In genomic region chr9:35045756-35046155, GRCm38 (mm10) we compare ENCODE assay signal across 8 mouse cellular contexts.
DNase-seq lines count a peak whose midpoint lies in the region; ATAC-seq and TF ChIP-seq lines count a peak whose summit lies in the region.

No protein-coding gene starts in this region.

- peaks cover 35% of the 10 kb centered on the region for H3K4me1 ChIP-seq in intestine, embryonic 15.5 days (replicated peaks)

- intact Hi-C loops in gastrocnemius, adult 2 months (cut with DNase I) = loop anchor here (5.0 kb wide), 1 partner anchor 67 kb away; no protein-coding TSS in a partner anchor

- H3K9me3 ChIP-seq in intestine, embryonic 15.5 days = no peaks in the 10 kb centered on the region

- no peaks in the 10 kb centered on the region for H3K27me3 ChIP-seq in intestine, embryonic 15.5 days (replicated peaks)

- H3K36me3 ChIP-seq in intestine, embryonic 15.5 days = no peaks in the 10 kb centered on the region; the same call in 1 of the 2 replicates

- no peak overlapping the region for H3K4me3 ChIP-seq in gastrocnemius, adult 2 months
- no peak overlapping the region for H3K4me3 ChIP-seq in intestine, embryonic 15.5 days (replicated peaks)

- peak; percentile 40 to 52 for DNase-seq in layer of hippocampus, postnatal 10 days (ENCODE audit: low spot score in 2 of 2)
- DNase-seq in layer of hippocampus, adult 8-10 months (ENCODE audit: low spot score in 2 of 2) = no peak
- peak; percentile 91 for DNase-seq in gastrocnemius, adult 2 months
- peak; percentile 78 to 80 for DNase-seq in lung, adult 18-20 months
- peak; percentile 72 to 86 for DNase-seq in urinary bladder, postnatal 36 days (ENCODE audit: low spot score in 2 of 2)
- DNase-seq in c-Kit-positive CD71-positive TER-119-positive erythroid progenitor cells, embryonic 14.5 days (ENCODE audit: low spot score) = no peak
- no peak for DNase-seq in cerebellum, adult 18-20 months

- H3K4me2 ChIP-seq in intestine, embryonic 15.5 days (replicated peaks) = no peak overlapping the region

- ATAC-seq in intestine, embryonic 15.5 days = peak; percentile 35

- WGBS in intestine, embryonic 15.5 days = 62% methylated on average over 2 of the region's 2 CpGs

- no peak overlapping the region for H3K9ac ChIP-seq in intestine, embryonic 15.5 days

- peak overlapping the region; percentile 75 for H3K27ac ChIP-seq in gastrocnemius, adult 2 months
- peak overlapping the region; percentile 33; the same call in 1 of the 2 replicates for H3K27ac ChIP-seq in intestine, embryonic 15.5 days

- no peak for TF ChIP-seq CTCF in gastrocnemius, adult 2 months (IDR thresholded peaks at IDR 0.05)

Comparison
In these comparisons a context has a peak if more than half of its experiments do, and no peak if none do; other contexts are left out.
1. DNase-seq: peak in layer of hippocampus, postnatal 10 days (2 of 2), gastrocnemius, adult 2 months (single experiment), lung, adult 18-20 months (2 of 2) and urinary bladder, postnatal 36 days (2 of 2); none in layer of hippocampus, adult 8-10 months (0 of 2), c-Kit-positive CD71-positive TER-119-positive erythroid progenitor cells, embryonic 14.5 days (single experiment) and cerebellum, adult 18-20 months (0 of 2).